Mouse (Mus musculus): Measurements from ENCODE around the gene Sorcs3.

DNA sequence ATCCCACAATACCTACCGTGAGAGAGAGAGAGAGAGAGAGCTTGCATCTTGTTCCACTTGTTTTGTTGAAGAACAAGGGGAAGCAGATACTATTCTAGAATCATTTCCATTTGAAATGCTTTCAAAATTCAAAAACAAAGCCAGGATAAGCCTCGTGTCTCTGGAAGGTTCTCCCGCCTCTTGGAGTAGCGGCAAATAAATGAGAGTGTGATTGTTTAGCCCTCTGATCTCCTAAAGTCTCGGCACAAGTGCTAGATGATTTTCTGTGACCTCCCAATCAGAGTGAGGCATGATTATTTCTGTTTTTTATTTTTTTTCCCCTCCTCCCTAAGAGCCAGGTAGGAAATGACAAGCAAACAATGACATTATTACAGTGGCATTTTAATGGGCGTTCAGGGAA is 121.3 kb downstream of the Sorcs3 start:
- TF ChIP-seq HCFC1 (IDR thresholded peaks at IDR 0.05; ENCODE audit: low read depth, low read length) (no peak), USF1 (IDR thresholded peaks at IDR 0.05; ENCODE audit: low read depth, low read length) (no peak), CTCF (IDR thresholded peaks at IDR 0.05 in 2 of 3, conservative IDR thresholded peaks at IDR 0.05 in 1 of 3; ENCODE audit: control insufficient read depth in 1 of 3, insufficient read depth in 1 of 3, low read depth in 2 of 3, low read length in 3 of 3, poor library complexity in 1 of 3, severe bottlenecking in 1 of 3) (no peak), POLR2AphosphoS5 (IDR thresholded peaks at IDR 0.05; ENCODE audit: borderline replicate concordance, low read depth, low read length) (no peak), POLR2AphosphoS2 (IDR thresholded peaks at IDR 0.05; ENCODE audit: low read length) (no peak), MAX (IDR thresholded peaks at IDR 0.05; ENCODE audit: low read length) (no peak), POLR2A (IDR thresholded peaks at IDR 0.05; ENCODE audit: control insufficient read depth in 1 of 2, insufficient read depth in 1 of 2, low read depth in 1 of 2, low read length in 2 of 2, poor library complexity in 1 of 2) (no peak), TCF12 (IDR thresholded peaks at IDR 0.05; ENCODE audit: low read depth, low read length) (no peak), ZKSCAN1 (IDR thresholded peaks at IDR 0.05; ENCODE audit: low read depth, low read length) (no peak), TBP (IDR thresholded peaks at IDR 0.05; ENCODE audit: low read depth, low read length) (no peak), RAD21 (IDR thresholded peaks at IDR 0.05; ENCODE audit: low read depth, low read length) (no peak)
